Mouse (Mus musculus): ENCODE measurements around the gene Mob1a. TPM values are rescaled to one million over a fixed set of nuclear protein-coding genes. Genes with fewer than 3 reads are reported as not detected.
"Not testable (repeated sequence)": the region's sequence is repeated elsewhere in the genome, so short reads cannot be mapped to it uniquely, and the experiment has no call there.

The Mob1a gene
- polyA plus RNA-seq, 1 experiment from 2014 or later: 19.4 TPM

GRCm38 (mm10) chr6:83326394-83326736 lies 549 bp downstream of the Mob1a start:
- H3K4me2 ChIP-seq (ENCODE audit: low read length): peak overlapping the region; percentile 79
- H3K4me3 ChIP-seq (ENCODE audit: low read length): peak overlapping the region; percentile 96
- peaks cover 11% of the 10 kb centered on the region for H3K4me1 ChIP-seq (ENCODE audit: control insufficient read depth, insufficient read depth, low read depth, low read length)
- peak overlapping the region; percentile 97 for H3K9ac ChIP-seq (ENCODE audit: low read depth, low read length)
- H3K36me3 ChIP-seq (ENCODE audit: control insufficient read depth, insufficient read depth, low read length): peaks cover 10% of the 10 kb centered on the region
- peak overlapping the region; percentile 93 for H3K27ac ChIP-seq (ENCODE audit: low read depth, low read length)
- H3K9me3 ChIP-seq (ENCODE audit: control insufficient read depth, low read length): no peaks in the 10 kb centered on the region
- 9% methylated on average over 6 of the region's 6 CpGs for WGBS
- H3K27me3 ChIP-seq (replicated peaks; ENCODE audit: control insufficient read depth, insufficient read depth, low read length): no peaks in the 10 kb centered on the region
- no peak for ATAC-seq

- H3K36me3 ChIP-seq (ENCODE audit: control insufficient read depth, insufficient read depth, low read length): peaks cover 14% of the 10 kb centered on the region
- peak overlapping the region; percentile 96 for H3K4me3 ChIP-seq (ENCODE audit: low read length)
- H3K9me3 ChIP-seq (ENCODE audit: control insufficient read depth, low read length): no peaks in the 10 kb centered on the region
- ATAC-seq: no peak
- H3K4me2 ChIP-seq (ENCODE audit: low read length): peak overlapping the region; percentile 79
- 67% methylated on average over 6 of the region's 6 CpGs for WGBS
- H3K27ac ChIP-seq (ENCODE audit: low read depth, low read length): no peak overlapping the region
- no peak overlapping the region for H3K9ac ChIP-seq (ENCODE audit: low read depth, low read length)
- peaks cover 11% of the 10 kb centered on the region for H3K4me1 ChIP-seq (ENCODE audit: control insufficient read depth, insufficient read depth, low read depth, low read length)
- no peaks in the 10 kb centered on the region for H3K27me3 ChIP-seq (replicated peaks; ENCODE audit: control insufficient read depth, insufficient read depth, low read length)
These were observed 945 bp downstream of the Mob1a start for GRCm38 (mm10) chr6:83326761-83327160.

- Histone ChIP-seq H3K4me1 (ENCODE audit: control insufficient read depth, insufficient read depth, low read depth, low read length) (peaks cover 11% of the 10 kb centered on the region), H3K9me3 (ENCODE audit: control insufficient read depth, low read length) (no peaks in the 10 kb centered on the region), H3K4me3 (ENCODE audit: low read length) (no peak overlapping the region), H3K27ac (ENCODE audit: low read depth, low read length) (no peak overlapping the region), H3K36me3 (ENCODE audit: control insufficient read depth, insufficient read depth, low read length) (peaks cover 20% of the 10 kb centered on the region), H3K9ac (ENCODE audit: low read depth, low read length) (no peak overlapping the region), H3K4me2 (ENCODE audit: low read length) (no peak overlapping the region), H3K27me3 (replicated peaks; ENCODE audit: control insufficient read depth, insufficient read depth, low read length) (no peaks in the 10 kb centered on the region)
- 77% methylated on average over 3 of the region's 3 CpGs for WGBS
- no peak for ATAC-seq
These were observed 1.9 kb downstream of the Mob1a start for GRCm38 (mm10) chr6:83327591-83328190.

GRCm38 (mm10) chr6:83341387-83341786 lies 15.6 kb downstream of the Mob1a start:
- ATAC-seq: no peak
- Histone ChIP-seq H3K9me3 (ENCODE audit: control insufficient read depth, low read length) (no peaks in the 10 kb centered on the region), H3K4me2 (ENCODE audit: low read length) (no peak overlapping the region), H3K4me3 (ENCODE audit: low read length) (no peak overlapping the region), H3K27me3 (replicated peaks; ENCODE audit: control insufficient read depth, insufficient read depth, low read length) (no peaks in the 10 kb centered on the region), H3K27ac (ENCODE audit: low read depth, low read length) (no peak overlapping the region), H3K4me1 (ENCODE audit: control insufficient read depth, insufficient read depth, low read depth, low read length) (no peaks in the 10 kb centered on the region), H3K9ac (ENCODE audit: low read depth, low read length) (no peak overlapping the region), H3K36me3 (ENCODE audit: control insufficient read depth, insufficient read depth, low read length) (peaks cover 15% of the 10 kb centered on the region)
- WGBS: 79% methylated on average over 3 of the region's 3 CpGs

GRCm38 (mm10) chr6:83342957-83343356 lies 17.1 kb downstream of the Mob1a start:
- no peaks in the 10 kb centered on the region for H3K9me3 ChIP-seq (ENCODE audit: control insufficient read depth, low read length)
- H3K4me1 ChIP-seq (ENCODE audit: control insufficient read depth, insufficient read depth, low read depth, low read length): no peaks in the 10 kb centered on the region
- H3K4me2 ChIP-seq (ENCODE audit: low read length): no peak overlapping the region
- 84% methylated on average over 2 of the region's 2 CpGs for WGBS
- H3K4me3 ChIP-seq (ENCODE audit: low read length): no peak overlapping the region
- H3K36me3 ChIP-seq (ENCODE audit: control insufficient read depth, insufficient read depth, low read length): peaks cover 14% of the 10 kb centered on the region
- H3K27me3 ChIP-seq (replicated peaks; ENCODE audit: control insufficient read depth, insufficient read depth, low read length): no peaks in the 10 kb centered on the region
- no peak overlapping the region for H3K27ac ChIP-seq (ENCODE audit: low read depth, low read length)
- no peak for ATAC-seq
- no peak overlapping the region for H3K9ac ChIP-seq (ENCODE audit: low read depth, low read length)

GRCm38 (mm10) chr6:83345285-83345684 lies 19.5 kb downstream of the Mob1a start:
- not testable (repeated sequence) for ATAC-seq; H3K4me2 ChIP-seq (ENCODE audit: low read length); H3K27ac ChIP-seq (ENCODE audit: low read depth, low read length); H3K9me3 ChIP-seq (ENCODE audit: control insufficient read depth, low read length); H3K27me3 ChIP-seq (replicated peaks; ENCODE audit: control insufficient read depth, insufficient read depth, low read length); H3K4me1 ChIP-seq (ENCODE audit: control insufficient read depth, insufficient read depth, low read depth, low read length); H3K36me3 ChIP-seq (ENCODE audit: control insufficient read depth, insufficient read depth, low read length); H3K9ac ChIP-seq (ENCODE audit: low read depth, low read length); H3K4me3 ChIP-seq (ENCODE audit: low read length)
- WGBS: 94% methylated on average over 8 of the region's 8 CpGs

- no peak overlapping the region for H3K9ac ChIP-seq (ENCODE audit: low read depth, low read length)
- H3K27ac ChIP-seq (ENCODE audit: low read depth, low read length): no peak overlapping the region
- H3K4me3 ChIP-seq (ENCODE audit: low read length): no peak overlapping the region
- no peak overlapping the region for H3K4me2 ChIP-seq (ENCODE audit: low read length)
- 92% methylated on average over 3 of the region's 3 CpGs for WGBS
- ATAC-seq: no peak
- no peaks in the 10 kb centered on the region; the same call in 1 of the 2 replicates for H3K36me3 ChIP-seq (ENCODE audit: control insufficient read depth, insufficient read depth, low read length)
- peaks cover 7% of the 10 kb centered on the region for H3K4me1 ChIP-seq (ENCODE audit: control insufficient read depth, insufficient read depth, low read depth, low read length)
- H3K27me3 ChIP-seq (replicated peaks; ENCODE audit: control insufficient read depth, insufficient read depth, low read length): no peaks in the 10 kb centered on the region
- H3K9me3 ChIP-seq (ENCODE audit: control insufficient read depth, low read length): no peaks in the 10 kb centered on the region
These were observed 22.1 kb downstream of the Mob1a start for GRCm38 (mm10) chr6:83347916-83348315.

- Histone ChIP-seq H3K4me3 (ENCODE audit: low read length) (peak within 1 kb of the TSS; percentile 82), H3K4me1 (ENCODE audit: control insufficient read depth, insufficient read depth, low read depth, low read length) (peaks cover 7% of the 10 kb centered on the region), H3K4me2 (ENCODE audit: low read length) (peak within 1 kb of the TSS; percentile 75), H3K27me3 (replicated peaks; ENCODE audit: control insufficient read depth, insufficient read depth, low read length) (no peaks in the 10 kb centered on the region), H3K9ac (ENCODE audit: low read depth, low read length) (peak within 1 kb of the TSS; percentile 96), H3K9me3 (ENCODE audit: control insufficient read depth, low read length) (no peaks in the 10 kb centered on the region), H3K36me3 (ENCODE audit: control insufficient read depth, insufficient read depth, low read length) (peaks cover 4% of the 10 kb centered on the region), H3K27ac (ENCODE audit: low read depth, low read length) (peak within 1 kb of the TSS; percentile 73)
- peak; percentile 23; the same call in 1 of the 2 replicates for ATAC-seq
- 33% methylated on average over 6 of the region's 6 CpGs for WGBS
These were observed 23.1 kb downstream of the Mob1a start, which contains the start of gene Bola3 for GRCm38 (mm10) chr6:83348873-83349272. Bola3 (plus strand) TSS chr6:83349147.

GRCm38 (mm10) chr6:83349274-83349958 lies 23.6 kb downstream of the Mob1a start:
- no peaks in the 10 kb centered on the region for H3K27me3 ChIP-seq (replicated peaks; ENCODE audit: control insufficient read depth, insufficient read depth, low read length)
- H3K27ac ChIP-seq (ENCODE audit: low read depth, low read length): peak overlapping the region; percentile 73
- peak overlapping the region; percentile 75 for H3K4me2 ChIP-seq (ENCODE audit: low read length)
- 0% methylated on average over 31 of the region's 53 CpGs for WGBS
- ATAC-seq: peak; percentile 96
- no peaks in the 10 kb centered on the region for H3K9me3 ChIP-seq (ENCODE audit: control insufficient read depth, low read length)
- peaks cover 5% of the 10 kb centered on the region for H3K36me3 ChIP-seq (ENCODE audit: control insufficient read depth, insufficient read depth, low read length)
- H3K4me3 ChIP-seq (ENCODE audit: low read length): peak overlapping the region; percentile 82
- peak overlapping the region; percentile 96 for H3K9ac ChIP-seq (ENCODE audit: low read depth, low read length)
- H3K4me1 ChIP-seq (ENCODE audit: control insufficient read depth, insufficient read depth, low read depth, low read length): peaks cover 7% of the 10 kb centered on the region

Measured in hindbrain, embryonic 16.5 days (tissue).